Comparison of ENCODE assay signal across 18 mouse cellular contexts in genomic region chr8:82404068-82404467, GRCm38 (mm10). TPM values are rescaled to one million over a fixed set of nuclear protein-coding genes. Genes with fewer than 3 reads are reported as not detected.
DNase-seq lines count a peak whose midpoint lies in the region; TF ChIP-seq lines count a peak whose summit lies in the region.
"Had no signal": no experiment of that assay in that cellular context is flagged by ENCODE, and none has a peak within 500 bp of the region (broad histone marks: within the 10 kb centered on the region; RNA-seq: fewer than 3 reads in every experiment).

No protein-coding gene starts in this region.

- H3K9me3 ChIP-seq in CH12.LX (replicated peaks; ENCODE audit: low read length), result no peaks in the 10 kb centered on the region
- H3K9me3 ChIP-seq: G1E had no signal

- H3K4me3 ChIP-seq in CH12.LX (replicated peaks in 1 of 3; ENCODE audit: low read depth in 2 of 3, low read length in 2 of 3, poor library complexity in 1 of 3), result no peak overlapping the region

- TF ChIP-seq CTCF in CH12.LX (conservative IDR thresholded peaks at IDR 0.05 in 1 of 2, IDR thresholded peaks at IDR 0.05 in 1 of 2; ENCODE audit: low read depth in 2 of 2, low read length in 2 of 2), result no peak

- peaks cover 15 to 49% of the 10 kb centered on the region in 2 experiments for H3K4me1 ChIP-seq in CH12.LX (ENCODE audit: control insufficient read depth in 1 of 2, insufficient read depth in 2 of 2)

- no peak for TF ChIP-seq RAD21 in CH12.LX (IDR thresholded peaks at IDR 0.05; ENCODE audit: low read depth, low read length)

- H3K27ac ChIP-seq in CH12.LX (ENCODE audit: insufficient read depth, low read depth), result no peak overlapping the region

- peaks cover 4% of the 10 kb centered on the region for H3K27me3 ChIP-seq in CH12.LX (replicated peaks)
- H3K27me3 ChIP-seq: Patski had no signal

- H3K4me2 ChIP-seq in CH12.LX (ENCODE audit: insufficient read depth, low read depth, poor library complexity, severe bottlenecking), result no peak overlapping the region

- no peak for TF ChIP-seq POLR2A in CH12.LX (IDR thresholded peaks at IDR 0.05; ENCODE audit: low read depth, low read length)

- no peaks in the 10 kb centered on the region for H3K79me2 ChIP-seq in CH12.LX (replicated peaks; ENCODE audit: control insufficient read depth, extremely low read depth, insufficient read depth, poor library complexity, severe bottlenecking)

- in situ Hi-C loops in CH12.LX (cut with MboI; ENCODE audit: low pct_ligation_motif_present, low pct_unique_long_range_greater_than_20kb, low sequenced_read_pairs), result no loop called here

- dilution Hi-C loops in CH12.LX (cut with MboI; ENCODE audit: extremely low pct_ligation_motif_present, extremely low pct_unique_long_range_greater_than_20kb, low sequenced_read_pairs), result no loop called here

- H3K36me3 ChIP-seq in CH12.LX (replicated peaks in 1 of 2; ENCODE audit: control insufficient read depth in 1 of 2, insufficient read depth in 1 of 2, low read length in 1 of 2), result no peaks in the 10 kb centered on the region
- H3K36me3 ChIP-seq: G1E had no signal

- DNase-seq in CH12.LX (ENCODE audit: extremely low read depth), result no peak
- no peak for DNase-seq in adrenal gland, adult 2 months
- DNase-seq: adrenal gland, adult 8-10 months; adrenal gland, postnatal 10 days; adrenal gland, postnatal 14 days; adrenal gland, postnatal 25 days; adrenal gland, postnatal 36 days; B cell, adult 2 months; cerebellum, adult 11 months; cerebellum, adult 11-12 months; cerebellum, adult 18-20 months; cerebellum, adult 2 months; cerebellum, adult 8-10 months; cerebellum, adult 9-10 months had no signal

- peak; percentile 69; the same call in 1 of the 2 replicates for TF ChIP-seq EP300 in CH12.LX (IDR thresholded peaks at IDR 0.05; ENCODE audit: low read length)

- H3K9ac ChIP-seq in CH12.LX (ENCODE audit: insufficient read depth, low read depth), result no peak overlapping the region

TF ChIP-seq in CH12.LX, 34 proteins besides CTCF, POLR2A, EP300 and RAD21:
- no peak for TF ChIP-seq TBP (conservative IDR thresholded peaks at IDR 0.05; ENCODE audit: low read depth, low read length)
- TF ChIP-seq SMC3 (IDR thresholded peaks at IDR 0.05; ENCODE audit: low read depth, low read length), result no peak
- TF ChIP-seq MEF2A (IDR thresholded peaks at IDR 0.05; ENCODE audit: borderline replicate concordance, low read depth, low read length), result peak; percentile 72; the same call in 1 of the 2 replicates
- TF ChIP-seq GABPA (IDR thresholded peaks at IDR 0.05; ENCODE audit: insufficient replicate concordance, low read depth, low read length), result no peak
- no peak for TF ChIP-seq CHD2 (IDR thresholded peaks at IDR 0.05; ENCODE audit: low read length)
- TF ChIP-seq JUN (IDR thresholded peaks at IDR 0.05; ENCODE audit: insufficient read depth, low read depth, low read length), result no peak
- TF ChIP-seq BHLHE40 (IDR thresholded peaks at IDR 0.05; ENCODE audit: low read depth, low read length), result 0 out of 2 replicates have a peak, but pooled peaks have one; percentile 26
- TF ChIP-seq MXI1 (IDR thresholded peaks at IDR 0.05; ENCODE audit: low read depth, low read length), result no peak
- 0 out of 2 replicates have a peak, but pooled peaks have one; percentile 13 for TF ChIP-seq JUND (conservative IDR thresholded peaks at IDR 0.05; ENCODE audit: low read depth, low read length)
- TF ChIP-seq CHD1 (IDR thresholded peaks at IDR 0.05; ENCODE audit: low read depth, low read length), result no peak
- peak; percentile 57; the same call in 1 of the 2 replicates for TF ChIP-seq IRF4 (IDR thresholded peaks at IDR 0.05; ENCODE audit: low read depth, low read length)
- no peak for TF ChIP-seq MAX (IDR thresholded peaks at IDR 0.05; ENCODE audit: low read length)
- no peak for TF ChIP-seq POLR2AphosphoS2 (IDR thresholded peaks at IDR 0.05; ENCODE audit: low read depth, low read length)
- TF ChIP-seq ETS1 (conservative IDR thresholded peaks at IDR 0.05; ENCODE audit: low read depth, low read length), result peak; percentile 23; the same call in 1 of the 2 replicates
- no peak for TF ChIP-seq KAT2A (IDR thresholded peaks at IDR 0.05; ENCODE audit: insufficient replicate concordance, low read length)
- TF ChIP-seq ELF1 (IDR thresholded peaks at IDR 0.05; ENCODE audit: low read depth, low read length), result no peak
- no peak for TF ChIP-seq NELFE (IDR thresholded peaks at IDR 0.05; ENCODE audit: low read depth, low read length)
- TF ChIP-seq MAZ (IDR thresholded peaks at IDR 0.05; ENCODE audit: low read depth, low read length), result no peak

RNA-seq across cellular contexts. Expression of gene Il15, which starts 1.0 kb away (rescaled TPM):
- total RNA-seq in CH12.LX (2012; rRNA removed), result 5.4 and 8.9 TPM in 2 replicates
- total RNA-seq in CH12.LX (2014; rRNA removed), result 3.0 and 4.0 TPM in 2 replicates
- 2.2 and 3.2 TPM in 2 replicates for polyA plus RNA-seq in CH12.LX (2012; ENCODE audit: insufficient read length, low read depth)
- 10 to 100 TPM in 1 of 2 experiments, 1 to 10 TPM in 1; 8.9 to 14.7 TPM for total RNA-seq in adrenal gland, adult 2 months (2021)
- 6.3 and 9.4 TPM in 2 replicates for polyA plus RNA-seq in adrenal gland, adult 2 months (2012; rRNA removed)
- total RNA-seq: MEL had no signal
- polyA plus RNA-seq: C2C12, G1E had no signal
